Mouse (Mus musculus) heart, postnatal 0 days (tissue): ENCODE results near the gene Vmn1r15.

ENCODE experiments used
- CTCF ChIP-seq: IDR thresholded peaks from 2 replicates; pipeline ENCODE4 v1.5.1; 2016; ENCODE audit warnings: antibody characterized with exemption, control low read depth, low read depth
- EP300 ChIP-seq: IDR thresholded peaks from 2 replicates; pipeline ENCODE4 v1.6.1; 2016; ENCODE audit warnings: antibody characterized with exemption, low read depth

GRCm38 (mm10) chr6:57278952-57279351 lies 21.2 kb downstream of the Vmn1r15 start:
- TF ChIP-seq CTCF (no peak), EP300 (no peak)
